Mouse (Mus musculus): ENCODE data around the gene Fam131c.

DNA sequence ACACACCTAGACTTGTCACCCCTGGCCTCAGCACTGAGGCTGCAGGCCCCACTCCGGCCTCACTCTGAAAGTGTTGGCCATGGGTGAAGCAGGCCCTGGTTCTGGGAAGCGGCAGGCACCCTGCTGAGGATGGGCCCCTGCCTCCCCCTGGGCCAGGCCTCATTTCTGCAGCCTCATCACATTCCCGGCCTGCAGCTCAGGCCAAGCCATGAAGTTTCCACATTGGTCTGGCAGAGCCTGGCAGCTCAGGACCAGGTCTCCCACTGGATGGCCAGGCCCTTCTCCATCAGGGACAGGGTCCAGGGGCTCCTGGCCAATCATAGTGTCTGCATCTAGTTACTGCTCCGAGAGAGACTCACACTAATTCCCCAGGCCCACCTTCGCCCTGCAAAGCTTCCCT is 33.3 kb upstream of the Fam131c start:
- TF ChIP-seq CTCF (conservative IDR thresholded peaks at IDR 0.05; ENCODE audit: insufficient read depth, insufficient read length, low read depth, low read length) (no peak), POLR2A (IDR thresholded peaks at IDR 0.05; ENCODE audit: low read depth, low read length) (no peak)

All from kidney, adult 2 months (tissue).